ENCODE assay signal across 8 mouse cellular contexts in the genomic region with DNA sequence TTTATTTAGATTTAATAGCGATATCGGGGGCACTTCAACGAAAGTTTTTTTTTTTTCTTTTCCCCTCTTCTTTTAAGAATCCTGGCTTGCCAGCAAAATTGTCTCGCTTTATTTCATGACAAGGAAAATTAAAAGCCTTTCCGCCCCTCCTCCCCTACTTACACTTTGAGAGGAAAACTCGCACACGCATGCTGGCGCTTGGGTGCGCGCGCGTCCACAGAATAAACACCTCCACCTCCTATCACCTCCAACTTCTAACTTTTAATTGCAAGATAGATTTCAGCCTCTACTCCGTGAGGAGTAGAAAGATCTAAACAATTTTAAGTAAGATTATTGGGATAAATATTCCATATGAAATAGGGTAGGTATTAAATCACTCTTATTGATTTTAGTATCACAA. TPM values are rescaled to one million over a fixed set of nuclear protein-coding genes. Genes with fewer than 3 reads are reported as not detected.
DNase-seq lines count a peak whose midpoint lies in the region; ATAC-seq lines count a peak whose summit lies in the region.

No protein-coding gene starts in this region.

- H3K4me2 ChIP-seq in heart, embryonic 13.5 days = peak overlapping the region; percentile 94

- peak overlapping the region; percentile 88 for H3K27ac ChIP-seq in heart, embryonic 13.5 days (replicated peaks)

- no peaks in the 10 kb centered on the region for H3K9me3 ChIP-seq in heart, embryonic 13.5 days

- H3K9ac ChIP-seq in heart, embryonic 13.5 days = peak overlapping the region; percentile 97

- peaks cover 56% of the 10 kb centered on the region for H3K27me3 ChIP-seq in heart, embryonic 13.5 days (replicated peaks)

- ATAC-seq in heart, embryonic 13.5 days (ENCODE audit: extremely low read depth, insufficient number of reproducible peaks, low FRiP score, low TSS enrichment) = no peak

- DNase-seq in heart, adult 11 months = no peak
- DNase-seq in embryo, embryonic 11 days = peak; percentile 79
- peak; percentile 35 for DNase-seq in hindlimb bud, embryonic 11.5 days (ENCODE audit: extremely low spot score, low read depth, low spot score)
- DNase-seq in naive thymus-derived CD4-positive, alpha-beta T cell, adult 2 months (ENCODE audit: low read depth) = peak; percentile 48
- no peak for DNase-seq in right cerebral cortex, postnatal 4 days
- DNase-seq in cerebellum, postnatal 36 days = no peak
- DNase-seq in left cerebral cortex, adult 11 months (ENCODE audit: low spot score) = no peak

- peaks cover 20% of the 10 kb centered on the region for H3K36me3 ChIP-seq in heart, embryonic 13.5 days

- 2% methylated on average over 13 of the region's 13 CpGs for WGBS in heart, embryonic 13.5 days

- peaks cover 51% of the 10 kb centered on the region for H3K4me1 ChIP-seq in heart, embryonic 13.5 days

- H3K4me3 ChIP-seq in heart, embryonic 13.5 days = peak overlapping the region; percentile 92

RNA-seq across cellular contexts. Expression of gene Mn1, which starts 1.1 kb away (rescaled TPM):
- polyA plus RNA-seq in heart, embryonic 13.5 days (2015; fragmentation: Nextera tagmentation; extraction: Ambion mirVana) = 7.2 and 8.2 TPM in 2 replicates

Comparison
In these comparisons a context has a peak if more than half of its experiments do, and no peak if none do; other contexts are left out.
1. DNase-seq: peak in embryo, embryonic 11 days (single experiment), hindlimb bud, embryonic 11.5 days (single experiment) and naive thymus-derived CD4-positive, alpha-beta T cell, adult 2 months (single experiment); none in heart, adult 11 months (single experiment), right cerebral cortex, postnatal 4 days (single experiment), cerebellum, postnatal 36 days (0 of 2) and left cerebral cortex, adult 11 months (single experiment).